Mouse (Mus musculus): ENCODE data around the gene Nfib. TPM values are rescaled to one million over a fixed set of nuclear protein-coding genes. Genes with fewer than 3 reads are reported as not detected.

Gene Nfib
- polyA plus RNA-seq, 2 experiments: 57.3 to 126 TPM

DNA sequence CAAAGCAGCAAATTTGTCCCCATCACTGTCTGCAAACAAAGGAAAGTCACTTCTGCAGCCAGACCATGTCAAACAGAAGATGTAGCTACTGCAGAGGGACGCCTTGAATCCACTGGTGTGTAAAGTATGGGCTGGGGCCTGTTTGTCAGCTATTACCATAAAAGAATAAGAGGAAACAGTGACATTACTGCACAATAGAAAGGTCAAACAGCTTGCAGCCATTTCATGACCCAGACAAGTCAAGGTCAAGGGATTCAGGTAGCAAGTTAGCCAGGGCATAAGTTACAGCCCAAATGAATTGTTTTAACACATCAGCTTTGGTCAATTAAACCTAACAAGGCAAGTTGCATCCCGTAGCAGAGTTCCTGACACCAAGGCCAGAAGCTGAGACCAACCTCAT lies 215.6 kb downstream of the Nfib start:
- H3K27ac ChIP-seq (replicated peaks; ENCODE audit: low read depth, low read length): no peak overlapping the region
- DNase-seq (ENCODE audit: low spot score) (no peak), ATAC-seq (ENCODE audit: low FRiP score, low read depth) (no peak)
- 13% methylated on average over 2 of the region's 2 CpGs for WGBS
- 0 out of 2 replicates have a peak overlapping the region, but pooled peaks have one; percentile 6 for H3K4me2 ChIP-seq (replicated peaks; ENCODE audit: low read depth, low read length, severe bottlenecking)
- H3K36me3 ChIP-seq (ENCODE audit: control insufficient read depth, insufficient read depth, low read length): peaks cover 44% of the 10 kb centered on the region
- no peak for TF ChIP-seq POLR2A (IDR thresholded peaks at IDR 0.05; ENCODE audit: borderline replicate concordance, extremely low read depth, insufficient read depth, insufficient read length)
- no peak overlapping the region for H3K9ac ChIP-seq (ENCODE audit: low read depth, low read length, severe bottlenecking)
- H3K9me3 ChIP-seq (ENCODE audit: control insufficient read depth, low read length): no peaks in the 10 kb centered on the region
- no peak overlapping the region for H3K4me3 ChIP-seq (replicated peaks; ENCODE audit: low read length)
- H3K4me1 ChIP-seq (ENCODE audit: control insufficient read depth, insufficient read depth, low read length): peaks cover 34% of the 10 kb centered on the region
- H3K27me3 ChIP-seq (ENCODE audit: control insufficient read depth, insufficient read depth, low read length): no peaks in the 10 kb centered on the region

DNA sequence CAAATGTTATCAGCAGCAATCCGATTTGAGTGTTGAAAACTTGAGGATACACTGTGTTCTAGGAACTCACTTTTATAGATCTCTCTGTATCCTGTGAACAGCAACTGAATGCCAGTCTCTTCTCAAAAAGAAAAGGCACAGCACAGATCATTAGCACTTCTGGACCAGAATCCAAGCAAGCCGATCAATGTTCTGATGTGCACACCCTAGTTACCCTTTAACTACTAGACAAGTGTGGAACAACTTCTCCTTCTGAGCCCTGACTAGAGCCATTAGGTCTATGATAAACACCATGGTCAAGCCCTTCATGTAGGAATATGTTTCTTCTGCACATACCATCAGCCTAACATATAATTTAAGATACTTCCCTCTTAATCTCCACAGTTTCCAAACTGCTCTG lies 219.6 kb downstream of the Nfib start:
- ATAC-seq (ENCODE audit: low FRiP score, low read depth): no peak
- H3K27ac ChIP-seq (replicated peaks; ENCODE audit: low read depth, low read length): no peak overlapping the region
- no peak overlapping the region for H3K4me2 ChIP-seq (replicated peaks; ENCODE audit: low read depth, low read length, severe bottlenecking)
- H3K36me3 ChIP-seq (ENCODE audit: control insufficient read depth, insufficient read depth, low read length): peaks cover 26% of the 10 kb centered on the region
- H3K9ac ChIP-seq (ENCODE audit: low read depth, low read length, severe bottlenecking): no peak overlapping the region
- 97% methylated on average over 2 of the region's 2 CpGs for WGBS
- no peak for DNase-seq (ENCODE audit: low spot score)
- TF ChIP-seq POLR2A (IDR thresholded peaks at IDR 0.05; ENCODE audit: borderline replicate concordance, extremely low read depth, insufficient read depth, insufficient read length): no peak
- H3K4me1 ChIP-seq (ENCODE audit: control insufficient read depth, insufficient read depth, low read length): peaks cover 21% of the 10 kb centered on the region
- no peak overlapping the region for H3K4me3 ChIP-seq (replicated peaks; ENCODE audit: low read length)
- H3K27me3 ChIP-seq (ENCODE audit: control insufficient read depth, insufficient read depth, low read length): no peaks in the 10 kb centered on the region
- H3K9me3 ChIP-seq (ENCODE audit: control insufficient read depth, low read length): no peaks in the 10 kb centered on the region

DNA sequence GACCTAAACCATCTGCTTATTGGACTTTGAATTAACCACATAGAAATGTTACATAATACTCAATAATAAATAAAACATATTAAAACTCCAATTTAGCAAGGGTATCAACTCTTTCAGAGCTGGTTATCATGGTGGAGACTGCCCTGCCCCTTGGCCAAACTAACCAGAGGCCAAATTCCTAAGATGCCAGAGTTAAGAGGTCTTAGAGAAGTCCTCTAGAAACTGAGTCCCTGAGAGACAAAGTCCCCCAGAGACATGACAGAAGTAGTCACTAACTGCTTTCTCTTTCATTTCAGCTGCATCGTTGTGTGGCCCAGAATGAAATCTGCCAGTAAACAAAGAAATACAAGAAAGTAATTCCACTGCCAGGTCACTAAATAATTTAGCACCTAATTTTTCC lies 221.7 kb downstream of the Nfib start:
- DNase-seq (ENCODE audit: low spot score): no peak
- Histone ChIP-seq H3K4me3 (replicated peaks; ENCODE audit: low read length) (no peak overlapping the region), H3K4me1 (ENCODE audit: control insufficient read depth, insufficient read depth, low read length) (peaks cover 8% of the 10 kb centered on the region), H3K4me2 (replicated peaks; ENCODE audit: low read depth, low read length, severe bottlenecking) (no peak overlapping the region), H3K9me3 (ENCODE audit: control insufficient read depth, low read length) (no peaks in the 10 kb centered on the region), H3K27me3 (ENCODE audit: control insufficient read depth, insufficient read depth, low read length) (no peaks in the 10 kb centered on the region), H3K36me3 (ENCODE audit: control insufficient read depth, insufficient read depth, low read length) (peaks cover 35% of the 10 kb centered on the region), H3K9ac (ENCODE audit: low read depth, low read length, severe bottlenecking) (no peak overlapping the region), H3K27ac (replicated peaks; ENCODE audit: low read depth, low read length) (no peak overlapping the region)
- 44% methylated on average over 1 of the region's 1 CpGs for WGBS
- ATAC-seq (ENCODE audit: low FRiP score, low read depth): no peak
- TF ChIP-seq POLR2A (IDR thresholded peaks at IDR 0.05; ENCODE audit: borderline replicate concordance, extremely low read depth, insufficient read depth, insufficient read length): no peak

DNA sequence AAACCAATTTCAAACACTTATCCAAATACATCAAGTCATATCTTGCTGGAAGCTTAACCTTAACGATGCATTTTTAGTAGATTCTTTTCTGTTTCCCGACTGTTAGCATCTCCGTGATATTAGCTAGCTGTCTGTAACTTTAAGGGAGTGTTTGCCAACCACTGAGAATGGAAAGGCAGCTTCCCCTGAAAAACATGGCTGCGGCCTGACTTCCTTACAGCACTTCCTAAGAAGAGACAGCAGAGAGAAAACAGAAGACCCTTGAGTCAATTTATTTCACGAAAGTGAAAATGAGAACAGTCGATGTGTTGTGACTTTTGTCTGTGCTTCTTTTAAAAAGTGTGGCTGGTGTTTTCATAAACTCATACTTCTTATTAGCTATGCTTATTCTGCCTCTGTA lies 222.3 kb downstream of the Nfib start:
- H3K27me3 ChIP-seq (ENCODE audit: control insufficient read depth, insufficient read depth, low read length): no peaks in the 10 kb centered on the region
- ATAC-seq (ENCODE audit: low FRiP score, low read depth): no peak
- H3K4me2 ChIP-seq (replicated peaks; ENCODE audit: low read depth, low read length, severe bottlenecking): no peak overlapping the region
- no peak overlapping the region for H3K9ac ChIP-seq (ENCODE audit: low read depth, low read length, severe bottlenecking)
- H3K4me1 ChIP-seq (ENCODE audit: control insufficient read depth, insufficient read depth, low read length): peaks cover 8% of the 10 kb centered on the region
- no peaks in the 10 kb centered on the region for H3K9me3 ChIP-seq (ENCODE audit: control insufficient read depth, low read length)
- WGBS: 64% methylated on average over 6 of the region's 6 CpGs
- peaks cover 38% of the 10 kb centered on the region for H3K36me3 ChIP-seq (ENCODE audit: control insufficient read depth, insufficient read depth, low read length)
- H3K27ac ChIP-seq (replicated peaks; ENCODE audit: low read depth, low read length): no peak overlapping the region
- DNase-seq (ENCODE audit: low spot score): no peak
- no peak for TF ChIP-seq POLR2A (IDR thresholded peaks at IDR 0.05; ENCODE audit: borderline replicate concordance, extremely low read depth, insufficient read depth, insufficient read length)
- no peak overlapping the region for H3K4me3 ChIP-seq (replicated peaks; ENCODE audit: low read length)

DNA sequence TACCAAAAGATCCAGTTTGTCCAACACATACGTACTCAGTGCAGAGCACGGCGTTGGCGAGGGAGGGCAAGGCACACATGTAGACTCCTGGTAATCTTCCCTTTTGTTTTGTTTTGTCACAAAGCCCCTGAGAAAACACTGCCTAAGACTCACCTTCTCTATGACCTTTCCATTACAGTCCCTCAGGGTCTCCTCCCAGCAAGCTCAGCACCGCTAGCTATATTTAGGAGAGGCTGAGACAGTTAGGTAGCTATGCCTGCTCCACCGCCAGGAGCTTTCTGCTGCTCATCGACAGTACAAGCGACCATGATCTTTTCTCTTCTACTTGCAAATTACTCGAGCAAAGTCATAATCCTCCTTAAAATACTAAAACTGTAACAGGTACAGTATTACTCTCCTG lies 224.9 kb downstream of the Nfib start:
- Histone ChIP-seq H3K4me3 (replicated peaks; ENCODE audit: low read length) (no peak overlapping the region), H3K36me3 (ENCODE audit: control insufficient read depth, insufficient read depth, low read length) (peaks cover 20% of the 10 kb centered on the region), H3K9ac (ENCODE audit: low read depth, low read length, severe bottlenecking) (no peak overlapping the region), H3K27ac (replicated peaks; ENCODE audit: low read depth, low read length) (no peak overlapping the region), H3K4me2 (replicated peaks; ENCODE audit: low read depth, low read length, severe bottlenecking) (no peak overlapping the region), H3K27me3 (ENCODE audit: control insufficient read depth, insufficient read depth, low read length) (no peaks in the 10 kb centered on the region), H3K4me1 (ENCODE audit: control insufficient read depth, insufficient read depth, low read length) (peaks cover 17% of the 10 kb centered on the region), H3K9me3 (ENCODE audit: control insufficient read depth, low read length) (no peaks in the 10 kb centered on the region)
- WGBS: 81% methylated on average over 9 of the region's 9 CpGs
- no peak for TF ChIP-seq POLR2A (IDR thresholded peaks at IDR 0.05; ENCODE audit: borderline replicate concordance, extremely low read depth, insufficient read depth, insufficient read length)
- ATAC-seq (ENCODE audit: low FRiP score, low read depth) (no peak), DNase-seq (ENCODE audit: low spot score) (no peak)

DNA sequence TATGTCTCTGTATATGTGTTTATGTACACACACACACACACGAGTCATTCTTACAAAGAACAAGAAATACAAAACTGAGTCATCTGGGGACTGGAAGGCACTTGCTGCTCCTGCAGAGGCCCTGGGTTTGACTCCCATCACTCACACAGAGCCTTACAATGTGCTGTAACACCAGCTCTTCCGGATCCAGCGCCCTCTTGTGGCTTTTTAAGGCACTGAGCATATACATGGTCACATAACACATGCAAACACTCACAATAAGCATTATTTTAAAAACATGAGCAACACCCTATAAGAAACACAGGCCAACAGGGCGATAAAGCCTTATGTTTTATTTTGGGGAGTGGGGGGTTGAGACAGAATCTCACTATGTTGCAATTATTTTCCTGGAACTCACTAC lies 226.2 kb downstream of the Nfib start:
- DNase-seq (ENCODE audit: low spot score) (no peak), ATAC-seq (ENCODE audit: low FRiP score, low read depth) (no peak)
- TF ChIP-seq POLR2A (IDR thresholded peaks at IDR 0.05; ENCODE audit: borderline replicate concordance, extremely low read depth, insufficient read depth, insufficient read length): no peak
- H3K9me3 ChIP-seq (ENCODE audit: control insufficient read depth, low read length): no peaks in the 10 kb centered on the region
- no peaks in the 10 kb centered on the region for H3K27me3 ChIP-seq (ENCODE audit: control insufficient read depth, insufficient read depth, low read length)
- H3K27ac ChIP-seq (replicated peaks; ENCODE audit: low read depth, low read length): no peak overlapping the region
- WGBS: 68% methylated on average over 4 of the region's 4 CpGs
- H3K4me1 ChIP-seq (ENCODE audit: control insufficient read depth, insufficient read depth, low read length): peaks cover 20% of the 10 kb centered on the region
- no peak overlapping the region for H3K4me2 ChIP-seq (replicated peaks; ENCODE audit: low read depth, low read length, severe bottlenecking)
- no peak overlapping the region for H3K4me3 ChIP-seq (replicated peaks; ENCODE audit: low read length)
- peaks cover 15% of the 10 kb centered on the region for H3K36me3 ChIP-seq (ENCODE audit: control insufficient read depth, insufficient read depth, low read length)
- no peak overlapping the region for H3K9ac ChIP-seq (ENCODE audit: low read depth, low read length, severe bottlenecking)

Data from limb, embryonic 14.5 days (tissue).